Mouse (Mus musculus) ovary, postnatal 14 days (tissue): Measurements from ENCODE around the gene Olfr622.

Experiments used
- DNase-seq: peaks from one replicate; pipeline ENCODE4 v3.0.0; 2022; ENCODE audit warnings: low spot score

The Olfr622 gene

GRCm38 (mm10) chr7:103642602-103643001 is at the start of gene Olfr622:
Gene Olfr622 (minus strand): TSS chr7:103642702.
- no peak for DNase-seq

- no peak for DNase-seq
Measured at GRCm38 (mm10) chr7:103682420-103682819, 39.9 kb upstream of the Olfr622 start, which contains the start of gene Olfr625-ps1. Gene Olfr625-ps1 (plus strand): TSS chr7:103682720.

GRCm38 (mm10) chr7:103671091-103671490 is 28.6 kb upstream of the Olfr622 start, which contains the start of gene Olfr624:
Gene Olfr624 (minus strand): TSS chr7:103671191.
- no peak for DNase-seq

- no peak for DNase-seq
Measured at GRCm38 (mm10) chr7:103663598-103663997, 21.1 kb upstream of the Olfr622 start, which contains the start of gene Olfr623. Gene Olfr623 (minus strand): TSS chr7:103663698.

- DNase-seq, result no peak
Measured at GRCm38 (mm10) chr7:103644070-103644469, 1.6 kb upstream of the Olfr622 start.

- DNase-seq, result no peak
Measured at GRCm38 (mm10) chr7:103636795-103637194, 5.7 kb downstream of the Olfr622 start.

- DNase-seq, result no peak
Measured at GRCm38 (mm10) chr7:103612434-103612833, 30.1 kb downstream of the Olfr622 start, which contains the start of gene Olfr620. Gene Olfr620 (minus strand): TSS chr7:103612534.

GRCm38 (mm10) chr7:103607425-103607824 is 35.1 kb downstream of the Olfr622 start:
- DNase-seq, result no peak

- no peak for DNase-seq
Measured at GRCm38 (mm10) chr7:103600275-103600674, 42.2 kb downstream of the Olfr622 start, which contains the start of gene Olfr619. Gene Olfr619 (plus strand): TSS chr7:103600575.

GRCm38 (mm10) chr7:103589803-103590202 is 52.7 kb downstream of the Olfr622 start, which contains the start of gene Olfr618:
Gene Olfr618 (plus strand): TSS chr7:103590103.
- no peak for DNase-seq
